Mouse (Mus musculus) midbrain, embryonic 10.5 days (tissue): ENCODE measurements around the gene Lin7b. TPM values are rescaled to one million over a fixed set of nuclear protein-coding genes. Genes with fewer than 3 reads are reported as not detected.
"Not testable (repeated sequence)": the region's sequence is repeated elsewhere in the genome, so short reads cannot be mapped to it uniquely, and the experiment has no call there.

Source experiments
- DNase-seq: peaks from one replicate; pipeline ENCODE4 v3.0.0-alpha.2; 2017; ENCODE audit warnings: low spot score
- H3K27ac ChIP-seq: fragments of 300-500 bp; sonication (generic); replicated peaks from 2 replicates; pipeline ENCODE4 v1.5.1; 2016; ENCODE audit warnings: mild to moderate bottlenecking
- H3K27me3 ChIP-seq: fragments of 300-500 bp; sonication (generic); 2 replicates; pipeline ENCODE4 v1.6.1; 2016; ENCODE audit warnings: low read depth, mild to moderate bottlenecking; ENCODE audit not compliant: poor library complexity, severe bottlenecking
- H3K36me3 ChIP-seq: fragments of 300-500 bp; sonication (generic); 2 replicates; pipeline ENCODE4 v1.6.1; 2016; ENCODE audit warnings: mild to moderate bottlenecking, moderate library complexity
- H3K4me1 ChIP-seq: fragments of 300-500 bp; sonication (generic); 2 replicates; pipeline ENCODE4 v1.6.1; 2016
- H3K4me3 ChIP-seq: fragments of 300-500 bp; sonication (generic); 2 replicates; pipeline ENCODE4 v1.5.1; 2016; ENCODE audit warnings: mild to moderate bottlenecking, moderate library complexity
- H3K9me3 ChIP-seq: fragments of 300-500 bp; sonication (generic); replicated peaks from 2 replicates; pipeline ENCODE4 v1.6.1; 2016; ENCODE audit warnings: mild to moderate bottlenecking
- WGBS: fragments of 180-500 bp; shearing (Covaris S2); methylation state at CpG from one replicate; pipeline ENCODE4 v1.1.7; 2016; 5-methylcytosine and 5-hydroxymethylcytosine counted together
- polyA plus RNA-seq: library from polyadenylated mRNA; unstranded; fragments of >200 nt; fragmentation: Nextera tagmentation; extraction: Ambion mirVana; gene quantifications from 2 replicates; pipeline ENCODE4 v1.2.1, GENCODE M21; 2016

The Lin7b gene
- polyA plus RNA-seq, 1 experiment from 2014 or later = 1.0 TPM

GRCm38 (mm10) chr7:45359081-45359480, 11.3 kb downstream of the Lin7b start:
- H3K27me3 ChIP-seq = peaks cover 51% of the 10 kb centered on the region

GRCm38 (mm10) chr7:45356087-45356486, 14.3 kb downstream of the Lin7b start:
- H3K27me3 ChIP-seq = peaks cover 21% of the 10 kb centered on the region
- peaks cover 46% of the 10 kb centered on the region for H3K36me3 ChIP-seq
- no peak overlapping the region for H3K27ac ChIP-seq
- H3K4me1 ChIP-seq = peaks cover 6% of the 10 kb centered on the region; the same call in 1 of the 2 replicates
- H3K9me3 ChIP-seq = no peaks in the 10 kb centered on the region
- no peak for DNase-seq
- H3K4me3 ChIP-seq = 0 out of 2 replicates have a peak overlapping the region, but pooled peaks have one; percentile 7
- WGBS = 57% methylated on average over 13 of the region's 13 CpGs

More at GRCm38 (mm10) chr7:45359081-45359480, 11.3 kb downstream of the Lin7b start:
- 53% methylated on average over 11 of the region's 11 CpGs for WGBS
- DNase-seq, H3K27ac ChIP-seq, H3K9me3 ChIP-seq, H3K4me3 ChIP-seq: not testable (repeated sequence)
- Histone ChIP-seq H3K4me1 (peaks cover 26% of the 10 kb centered on the region), H3K36me3 (peaks cover 36% of the 10 kb centered on the region)

DNA sequence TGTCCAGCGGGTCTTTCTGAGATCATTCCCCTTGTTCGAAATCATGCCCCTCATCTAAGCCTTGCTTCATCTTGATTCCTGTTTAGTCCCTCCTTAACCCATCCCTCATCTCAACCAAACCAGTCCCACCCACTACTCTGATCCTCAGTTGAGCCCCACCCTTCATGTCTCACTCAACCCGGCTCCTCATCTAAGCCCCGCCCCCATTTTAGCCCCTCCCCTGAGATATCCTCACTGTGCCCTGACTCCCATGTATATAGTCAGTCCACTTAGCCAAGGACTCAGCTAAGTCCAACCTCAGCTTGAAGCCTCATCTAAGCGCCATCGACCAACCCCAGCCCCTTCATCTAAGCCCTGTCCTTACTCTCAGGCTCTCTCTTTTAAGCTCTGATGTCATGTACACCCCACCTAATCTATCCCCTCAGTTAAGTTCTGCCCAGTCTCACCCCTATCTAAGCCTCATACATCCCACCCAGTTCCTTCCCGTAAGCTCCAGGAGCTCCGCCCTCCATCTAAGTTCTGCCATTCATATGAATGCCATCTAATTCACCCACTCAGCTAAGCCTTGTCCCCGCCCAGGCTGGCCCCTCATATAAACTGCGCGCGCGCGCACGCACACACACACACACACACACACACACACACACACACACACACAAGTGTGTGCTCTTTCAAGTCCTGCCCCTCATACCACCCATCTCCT, 14.9 kb downstream of the Lin7b start:
- peaks cover 15% of the 10 kb centered on the region for H3K27me3 ChIP-seq
- H3K4me1 ChIP-seq = peaks cover 4% of the 10 kb centered on the region; the same call in 1 of the 2 replicates
- no peaks in the 10 kb centered on the region for H3K9me3 ChIP-seq
- peaks cover 50% of the 10 kb centered on the region for H3K36me3 ChIP-seq
- no peak overlapping the region for H3K4me3 ChIP-seq
- no peak overlapping the region for H3K27ac ChIP-seq
- no peak for DNase-seq
- 72% methylated on average over 15 of the region's 15 CpGs for WGBS

DNA sequence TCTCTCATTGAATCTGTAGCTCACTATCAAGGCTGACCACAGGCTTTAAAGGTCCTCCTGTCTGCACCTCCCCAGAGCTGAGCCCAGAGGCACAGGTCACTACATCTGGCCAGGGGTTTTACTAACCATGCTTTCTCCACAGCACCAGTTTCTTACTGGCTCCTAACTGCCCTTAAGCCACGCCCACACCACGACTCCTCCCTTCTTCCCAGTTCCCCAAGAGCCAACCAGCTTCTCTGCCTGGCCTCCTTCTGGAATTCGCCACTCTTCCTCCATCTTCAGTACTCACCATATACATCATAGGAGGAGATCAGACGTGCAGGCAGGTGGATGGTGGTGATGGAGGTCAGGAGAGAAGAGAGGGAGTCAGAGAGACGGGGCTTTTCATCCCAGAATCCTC, 17.3 kb downstream of the Lin7b start:
- Histone ChIP-seq H3K27ac (no peak overlapping the region), H3K36me3 (peaks cover 70% of the 10 kb centered on the region), H3K9me3 (no peaks in the 10 kb centered on the region), H3K4me1 (peaks cover 4% of the 10 kb centered on the region; the same call in 1 of the 2 replicates), H3K4me3 (no peak overlapping the region), H3K27me3 (0 out of 2 replicates have a peak, but pooled peaks cover 8% of the 10 kb centered on the region)
- DNase-seq = no peak
- 27% methylated on average over 5 of the region's 5 CpGs for WGBS

GRCm38 (mm10) chr7:45346905-45347304, 23.5 kb downstream of the Lin7b start:
- peaks cover 21% of the 10 kb centered on the region for H3K27me3 ChIP-seq
- no peak overlapping the region for H3K4me3 ChIP-seq
- WGBS = 79% methylated on average over 13 of the region's 13 CpGs
- H3K27ac ChIP-seq = no peak overlapping the region
- DNase-seq = no peak
- peaks cover 46% of the 10 kb centered on the region for H3K36me3 ChIP-seq
- no peaks in the 10 kb centered on the region for H3K9me3 ChIP-seq
- H3K4me1 ChIP-seq = peaks cover 4% of the 10 kb centered on the region; the same call in 1 of the 2 replicates

DNA sequence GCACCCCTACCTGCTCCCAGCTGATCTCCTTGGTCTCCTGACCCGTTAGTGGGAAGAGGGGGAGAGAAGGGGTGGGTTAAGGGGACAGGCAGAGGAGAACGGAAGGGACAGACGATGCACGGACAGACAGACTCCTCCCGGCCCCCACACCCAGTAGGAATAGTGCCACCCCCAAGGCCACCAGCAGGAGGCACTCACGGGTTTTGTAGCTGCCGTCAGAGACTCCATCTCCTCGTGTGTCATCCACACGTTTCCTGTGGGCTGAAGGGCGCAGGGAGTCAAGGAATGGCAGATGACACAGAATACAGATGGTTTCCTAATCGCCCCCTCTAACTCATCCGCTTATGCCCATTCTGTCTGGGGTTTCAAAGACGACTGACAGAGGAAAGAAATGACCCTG, 26.8 kb downstream of the Lin7b start:
- H3K4me3 ChIP-seq = no peak overlapping the region
- no peaks in the 10 kb centered on the region for H3K9me3 ChIP-seq
- peaks cover 24% of the 10 kb centered on the region for H3K36me3 ChIP-seq
- DNase-seq = no peak
- H3K27me3 ChIP-seq = peaks cover 45% of the 10 kb centered on the region
- WGBS = 37% methylated on average over 13 of the region's 13 CpGs
- H3K4me1 ChIP-seq = peaks cover 36% of the 10 kb centered on the region
- H3K27ac ChIP-seq = no peak overlapping the region

GRCm38 (mm10) chr7:45342081-45342480, 28.3 kb downstream of the Lin7b start:
- Histone ChIP-seq H3K9me3 (no peaks in the 10 kb centered on the region), H3K27me3 (peaks cover 54% of the 10 kb centered on the region), H3K4me3 (no peak overlapping the region), H3K36me3 (peaks cover 11% of the 10 kb centered on the region), H3K27ac (no peak overlapping the region), H3K4me1 (peaks cover 49% of the 10 kb centered on the region)
- WGBS = 90% methylated on average over 11 of the region's 11 CpGs
- DNase-seq = no peak

- H3K36me3 ChIP-seq = peaks cover 4% of the 10 kb centered on the region
- H3K9me3 ChIP-seq = no peaks in the 10 kb centered on the region
- DNase-seq = peak; percentile 73
- peaks cover 49% of the 10 kb centered on the region for H3K4me1 ChIP-seq
- 6% methylated on average over 8 of the region's 8 CpGs for WGBS
- H3K27me3 ChIP-seq = peaks cover 62% of the 10 kb centered on the region
- peak overlapping the region; percentile 65 for H3K4me3 ChIP-seq
- no peak overlapping the region for H3K27ac ChIP-seq
Measured at GRCm38 (mm10) chr7:45341303-45341702, 29.1 kb downstream of the Lin7b start.

DNA sequence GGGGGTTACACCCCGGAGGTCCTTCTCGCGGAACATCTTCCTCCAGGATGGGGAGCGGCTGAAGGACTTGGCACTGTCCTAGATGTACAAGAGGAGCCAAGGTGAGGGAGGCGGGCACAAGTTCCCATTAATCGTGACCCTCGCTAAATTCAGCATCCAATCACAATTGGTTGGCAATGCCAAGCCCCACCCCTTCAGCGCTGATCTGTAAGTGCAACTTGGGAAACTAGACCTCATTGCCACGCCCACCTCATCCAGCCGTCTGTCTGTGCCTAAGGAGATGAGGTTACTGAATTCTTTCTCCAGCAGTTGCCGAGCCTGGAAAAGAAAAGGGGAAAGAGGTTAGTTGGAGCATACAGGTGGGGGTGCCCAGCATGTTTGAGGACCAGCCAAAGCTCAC, 29.7 kb downstream of the Lin7b start:
- peak overlapping the region; percentile 65 for H3K4me3 ChIP-seq

GRCm38 (mm10) chr7:45340066-45340442, 30.3 kb downstream of the Lin7b start:
- WGBS = 2% methylated on average over 11 of the region's 11 CpGs
- peak overlapping the region; percentile 65 for H3K4me3 ChIP-seq
- H3K27me3 ChIP-seq = peaks cover 74% of the 10 kb centered on the region
- H3K9me3 ChIP-seq = no peaks in the 10 kb centered on the region
- peak overlapping the region; percentile 87 for H3K27ac ChIP-seq
- H3K4me1 ChIP-seq = peaks cover 55% of the 10 kb centered on the region
- no peak for DNase-seq
- no peaks in the 10 kb centered on the region for H3K36me3 ChIP-seq

More for the DNA sequence above, 29.7 kb downstream of the Lin7b start:
- Histone ChIP-seq H3K36me3 (no peaks in the 10 kb centered on the region), H3K27ac (peak overlapping the region; percentile 87), H3K4me1 (peaks cover 49% of the 10 kb centered on the region), H3K27me3 (peaks cover 68% of the 10 kb centered on the region), H3K9me3 (no peaks in the 10 kb centered on the region)
- DNase-seq = peak; percentile 66
- WGBS = 3% methylated on average over 11 of the region's 11 CpGs

- Histone ChIP-seq H3K9me3 (no peaks in the 10 kb centered on the region), H3K4me1 (peaks cover 60% of the 10 kb centered on the region), H3K27ac (peak overlapping the region; percentile 87), H3K36me3 (no peaks in the 10 kb centered on the region), H3K4me3 (peak overlapping the region; percentile 65), H3K27me3 (peaks cover 80% of the 10 kb centered on the region)
- peak; percentile 88 for DNase-seq
- under 1% methylated on average over 39 of the region's 39 CpGs for WGBS
Measured at GRCm38 (mm10) chr7:45339410-45340065, 30.8 kb downstream of the Lin7b start.

DNA sequence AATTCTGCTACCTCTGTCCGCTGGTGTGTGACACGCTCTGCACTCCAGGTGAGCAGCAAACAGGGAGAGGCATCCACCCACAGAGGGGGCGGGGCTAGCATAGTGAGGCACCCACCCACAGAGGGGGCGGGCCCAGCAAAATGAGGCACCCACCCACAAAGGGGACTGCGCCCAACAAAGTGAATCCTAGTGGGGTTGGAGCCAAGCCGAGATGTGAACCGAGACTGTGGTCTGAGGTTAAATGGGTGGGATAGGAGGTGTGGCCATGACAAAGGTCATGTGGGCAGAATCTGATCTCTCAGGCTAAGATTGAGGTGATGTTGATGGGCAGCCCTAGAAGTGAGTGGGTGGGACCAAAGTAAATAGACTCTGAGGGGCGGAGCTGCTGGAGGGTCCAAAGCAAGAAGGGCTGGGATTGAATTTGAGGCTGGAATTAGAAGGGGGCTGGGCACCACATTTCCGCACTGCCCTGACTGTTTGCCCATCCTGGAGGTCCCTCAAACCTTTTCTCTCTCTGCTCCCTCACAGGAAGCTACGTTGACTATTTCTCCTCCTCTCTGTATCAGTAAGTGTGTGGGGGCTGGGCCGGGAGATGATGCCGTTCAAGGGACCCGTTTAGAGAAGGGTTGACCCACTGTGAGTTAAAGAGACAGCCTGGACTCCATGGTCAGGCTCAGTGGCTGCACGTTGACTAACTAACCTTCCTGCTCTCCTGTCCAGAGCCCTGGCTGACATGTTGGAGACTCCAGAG, 32.0 kb downstream of the Lin7b start:
- no peaks in the 10 kb centered on the region for H3K9me3 ChIP-seq
- H3K4me1 ChIP-seq = peaks cover 68% of the 10 kb centered on the region
- DNase-seq = peak; percentile 27
- WGBS = 3% methylated on average over 14 of the region's 14 CpGs
- peaks cover 82% of the 10 kb centered on the region for H3K27me3 ChIP-seq
- H3K4me3 ChIP-seq = peak overlapping the region; percentile 65
- H3K27ac ChIP-seq = peak overlapping the region; percentile 87
- no peaks in the 10 kb centered on the region for H3K36me3 ChIP-seq
